Mouse (Mus musculus) kidney, adult 11 months (tissue): Measurements from ENCODE around the gene Cyp4f14.
"Not testable (repeated sequence)": the region's sequence is repeated elsewhere in the genome, so short reads cannot be mapped to it uniquely, and the experiment has no call there.

Source experiments
- DNase-seq: peaks from one replicate; pipeline ENCODE4 v3.0.0; 2022

Gene Cyp4f14

GRCm38 (mm10) chr17:32891239-32892180 is 25.6 kb downstream of the Cyp4f14 start, which contains the start of gene Zfp870:
TSS of gene Zfp870 (minus strand) at chr17:32891642.
- peak; percentile 93 for DNase-seq

DNA sequence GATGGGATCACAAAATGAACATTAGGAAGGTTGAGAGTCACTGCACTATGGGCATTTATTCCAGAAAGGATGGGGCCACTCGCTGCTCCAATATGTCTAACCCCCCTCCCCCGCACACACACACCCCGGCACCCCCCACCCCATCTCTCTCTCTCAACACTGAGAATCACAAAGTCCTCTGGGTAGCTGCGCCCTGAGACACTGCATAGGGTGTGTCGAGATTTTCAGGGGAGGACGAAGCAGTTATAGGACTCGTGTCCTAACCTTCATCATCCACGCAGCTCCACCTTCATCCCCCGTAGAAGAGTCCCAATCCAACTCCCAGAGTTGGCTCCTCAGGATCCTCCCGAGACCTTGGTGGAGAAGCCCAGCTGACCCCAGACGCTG is 26.3 kb downstream of the Cyp4f14 start:
- DNase-seq, result no peak

GRCm38 (mm10) chr17:32889611-32890010 is 27.5 kb downstream of the Cyp4f14 start:
- DNase-seq, result no peak

- no peak for DNase-seq
Measured at GRCm38 (mm10) chr17:32880320-32881218, 36.6 kb downstream of the Cyp4f14 start.

DNA sequence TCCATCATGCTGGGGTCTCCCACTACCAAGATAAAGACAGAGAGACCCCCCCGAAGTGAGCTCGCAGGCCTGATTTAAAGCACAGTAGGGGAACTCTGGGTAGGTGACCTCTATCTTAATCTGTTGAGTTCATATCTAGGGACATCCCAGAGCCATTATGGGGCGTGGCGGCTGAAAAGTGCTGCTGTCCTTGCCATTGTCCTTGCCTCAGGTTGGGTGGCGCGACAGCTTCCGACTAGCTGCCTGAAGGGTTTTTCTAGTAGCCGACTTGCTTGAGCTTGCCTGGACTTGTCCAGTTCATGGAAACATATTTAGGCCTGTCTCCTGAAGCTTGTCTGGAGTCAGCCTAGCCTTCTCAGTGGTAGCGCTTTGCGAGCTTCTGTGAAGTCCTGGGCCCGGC is 38.4 kb downstream of the Cyp4f14 start:
- no peak for DNase-seq

DNA sequence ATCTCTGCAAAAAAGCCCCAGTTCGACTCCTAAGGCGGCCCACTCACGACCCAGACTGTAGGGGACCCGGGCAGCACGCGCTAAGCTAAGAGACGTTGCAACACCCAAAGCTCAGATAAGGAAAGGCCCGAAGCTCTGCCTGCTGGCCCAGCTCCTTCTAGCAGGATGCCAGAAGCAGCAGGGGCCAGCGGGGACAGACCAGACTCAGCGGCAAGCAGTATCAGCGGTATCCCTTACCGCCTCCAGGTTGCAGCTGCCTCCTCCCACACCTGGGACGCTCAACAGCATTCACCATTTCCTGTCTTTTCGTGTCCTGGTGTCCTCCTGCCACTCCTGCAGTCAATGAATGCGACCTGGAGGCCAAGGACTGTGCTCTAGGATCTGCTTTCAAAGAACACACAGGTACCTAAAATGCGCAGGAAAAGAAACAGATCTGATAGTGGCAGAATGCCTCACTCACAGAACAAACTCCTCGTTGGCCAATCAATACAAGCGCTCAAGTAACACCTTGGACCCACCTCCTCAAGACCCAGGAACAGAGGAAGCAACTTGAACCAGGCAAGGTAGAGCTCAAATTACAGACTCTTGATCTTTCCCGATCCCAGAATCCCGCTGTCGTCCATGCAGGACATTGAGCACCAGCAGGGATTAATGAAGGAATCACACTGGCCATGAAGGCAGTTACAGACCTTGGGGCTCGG is 39.5 kb downstream of the Cyp4f14 start:
- no peak for DNase-seq

DNA sequence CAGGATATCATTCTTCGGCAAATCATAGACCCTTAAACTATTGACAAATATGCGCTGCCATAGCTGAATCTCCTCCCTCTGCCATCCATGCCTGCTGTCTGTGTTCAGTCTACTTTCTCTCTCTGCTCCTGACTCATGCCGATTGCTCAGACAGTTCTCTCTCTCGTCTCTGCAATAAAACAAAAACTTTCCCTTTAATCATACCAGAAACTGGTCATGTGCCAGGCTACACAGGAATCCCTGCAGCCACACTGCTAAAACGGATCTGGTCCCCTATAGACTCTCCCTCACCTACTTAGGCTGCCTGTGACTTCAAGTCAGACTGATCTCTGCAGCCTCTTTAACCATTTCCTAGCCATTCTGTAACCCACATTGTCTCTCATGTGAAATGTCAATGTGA is 44.4 kb downstream of the Cyp4f14 start:
- DNase-seq, result no peak

DNA sequence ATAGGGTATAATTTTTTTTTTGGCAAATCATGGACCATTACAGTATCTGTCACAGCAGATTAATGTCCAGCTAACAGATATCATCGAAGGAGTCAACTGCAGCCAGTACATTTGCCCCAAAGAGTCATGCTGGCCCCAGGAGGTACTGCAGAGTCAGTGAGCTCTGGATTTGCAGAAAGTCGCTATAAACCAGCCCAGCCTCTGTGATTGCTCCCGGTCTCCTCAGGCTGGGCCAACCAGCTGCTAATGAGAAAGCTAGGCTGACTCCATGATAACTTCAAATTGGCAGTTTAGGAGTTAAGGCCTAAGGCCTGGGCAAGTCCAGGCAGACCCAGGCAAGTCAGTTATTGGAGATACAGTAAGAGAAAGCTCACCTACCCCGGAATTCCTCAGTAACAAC is 45.1 kb downstream of the Cyp4f14 start:
- no peak for DNase-seq

DNA sequence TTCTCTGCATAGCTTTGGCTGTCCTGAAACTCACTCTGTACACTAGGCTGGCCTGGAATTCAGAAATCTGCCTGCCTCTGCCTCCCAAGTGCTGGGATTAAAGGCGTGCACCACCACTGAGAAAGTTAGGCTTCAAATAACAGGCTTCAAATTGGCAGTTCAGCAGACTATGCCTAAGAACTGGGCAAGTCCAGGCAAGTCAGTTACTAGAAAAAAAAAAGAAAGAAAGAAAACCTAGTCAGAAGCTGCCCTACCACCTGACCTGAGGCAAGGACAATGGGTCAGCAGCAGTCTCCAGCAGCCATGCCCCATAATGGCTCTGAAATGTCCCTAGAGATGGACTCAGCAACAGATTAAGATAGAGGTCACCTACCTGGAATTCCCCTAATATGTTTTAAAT is 45.7 kb downstream of the Cyp4f14 start:
- DNase-seq, result no peak

GRCm38 (mm10) chr17:32867266-32867665 is 49.9 kb downstream of the Cyp4f14 start:
- DNase-seq, result not testable (repeated sequence)

GRCm38 (mm10) chr17:32856713-32857112 is 60.4 kb downstream of the Cyp4f14 start:
- not testable (repeated sequence) for DNase-seq
